Mouse (Mus musculus) regulatory T cell (primary cell): ENCODE measurements around the gene Picalm.

Source experiments
- in situ Hi-C: fragments of 300-600 bp; cut with MboI, MseI; formaldehyde crosslinking; loops from one replicate; pipeline ENCODE4 v1.15.1; 2025; ENCODE audit warnings: high pct_unique_total_duplicates

The Picalm gene

GRCm38 (mm10) chr7:90201877-90202465 is 72.0 kb downstream of the Picalm start:
- in situ Hi-C loops = no loop called here

- in situ Hi-C loops = no loop called here
Measured at GRCm38 (mm10) chr7:90203914-90204313, 73.9 kb downstream of the Picalm start.

GRCm38 (mm10) chr7:90210116-90210515 is 80.1 kb downstream of the Picalm start:
- in situ Hi-C loops = no loop called here

GRCm38 (mm10) chr7:90210947-90211346 is 80.9 kb downstream of the Picalm start:
- in situ Hi-C loops = no loop called here

- in situ Hi-C loops = no loop called here
Measured at GRCm38 (mm10) chr7:90216511-90216910, 86.5 kb downstream of the Picalm start.

- in situ Hi-C loops = no loop called here
Measured at GRCm38 (mm10) chr7:90218122-90218521, 88.1 kb downstream of the Picalm start.

GRCm38 (mm10) chr7:90221487-90221886 is 91.5 kb downstream of the Picalm start:
- in situ Hi-C loops = loop anchor here (10.0 kb wide), 1 partner anchor 1157 kb away; no protein-coding TSS in a partner anchor

- in situ Hi-C loops = loop anchor here (10.0 kb wide), 1 partner anchor 1163 kb away; no protein-coding TSS in a partner anchor
Measured at GRCm38 (mm10) chr7:90228075-90228474, 98.1 kb downstream of the Picalm start.

- in situ Hi-C loops = loop anchor here (10.0 kb wide), 1 partner anchor 1164 kb away; no protein-coding TSS in a partner anchor
Measured at GRCm38 (mm10) chr7:90228884-90229283, 98.9 kb downstream of the Picalm start.

GRCm38 (mm10) chr7:90231431-90231830 is 101.4 kb downstream of the Picalm start:
- in situ Hi-C loops = no loop called here

GRCm38 (mm10) chr7:90233921-90234320 is 103.9 kb downstream of the Picalm start:
- in situ Hi-C loops = no loop called here

- in situ Hi-C loops = no loop called here
Measured at GRCm38 (mm10) chr7:90236289-90236905, 106.4 kb downstream of the Picalm start.

GRCm38 (mm10) chr7:90243151-90243550 is 113.1 kb downstream of the Picalm start:
- in situ Hi-C loops = no loop called here

GRCm38 (mm10) chr7:90243643-90244042 is 113.6 kb downstream of the Picalm start:
- in situ Hi-C loops = no loop called here

GRCm38 (mm10) chr7:90252946-90253345 is 122.9 kb downstream of the Picalm start:
- in situ Hi-C loops = no loop called here

GRCm38 (mm10) chr7:90258701-90259100 is 128.7 kb downstream of the Picalm start:
- in situ Hi-C loops = no loop called here

- in situ Hi-C loops = no loop called here
Measured at GRCm38 (mm10) chr7:90259899-90260298, 129.9 kb downstream of the Picalm start.

- in situ Hi-C loops = no loop called here
Measured at GRCm38 (mm10) chr7:90261902-90262599, 132.0 kb downstream of the Picalm start.
